Mouse (Mus musculus) layer of hippocampus, postnatal 25 days (tissue): ENCODE measurements around the gene Gm3854. TPM values are rescaled to one million over a fixed set of nuclear protein-coding genes. Genes with fewer than 3 reads are reported as not detected.

ENCODE experiments used
- DNase-seq, 2 experiments: peaks; one replicate each; pipeline ENCODE4 v3.0.0; 2022; ENCODE audit warnings: mixed read lengths in 2 of 2, low spot score in 1 of 2; ENCODE audit errors: extremely low spot score in 1 of 2
- total RNA-seq, 2 experiments: library from RNA; stranded (reverse); gene quantifications; 2 replicates each; pipeline ENCODE4 v1.2.3; 2021

Gene Gm3854
- total RNA-seq, 2 experiments from 2014 or later = 5.8 to 6.7 TPM

DNA sequence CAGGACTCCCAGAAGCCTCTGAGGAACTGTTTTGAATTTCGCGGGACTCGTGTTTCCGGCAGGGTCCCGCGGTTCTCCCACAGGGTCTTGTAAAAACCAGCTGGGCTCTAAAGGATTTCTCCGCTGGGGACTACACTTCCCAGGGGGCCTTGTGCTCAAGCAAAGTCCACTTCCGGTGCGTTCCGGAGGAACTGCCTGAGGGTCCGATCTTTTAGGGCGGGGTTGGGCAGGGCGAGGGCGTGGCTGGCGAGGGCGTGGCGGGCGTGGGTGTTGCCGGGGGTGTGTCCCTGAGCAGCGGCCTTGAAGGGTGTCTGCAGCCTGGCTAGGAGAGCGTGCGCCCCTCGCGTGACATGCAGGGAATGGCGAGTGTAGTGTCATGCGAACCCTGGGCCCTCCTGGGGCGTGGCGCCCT is 39.5 kb downstream of the Gm3854 start, which contains the start of gene Zfp28:
Gene Zfp28 (plus strand): TSS at position 252 of the 412 bp plus-strand sequence.
- DNase-seq = peak; percentile 82

DNA sequence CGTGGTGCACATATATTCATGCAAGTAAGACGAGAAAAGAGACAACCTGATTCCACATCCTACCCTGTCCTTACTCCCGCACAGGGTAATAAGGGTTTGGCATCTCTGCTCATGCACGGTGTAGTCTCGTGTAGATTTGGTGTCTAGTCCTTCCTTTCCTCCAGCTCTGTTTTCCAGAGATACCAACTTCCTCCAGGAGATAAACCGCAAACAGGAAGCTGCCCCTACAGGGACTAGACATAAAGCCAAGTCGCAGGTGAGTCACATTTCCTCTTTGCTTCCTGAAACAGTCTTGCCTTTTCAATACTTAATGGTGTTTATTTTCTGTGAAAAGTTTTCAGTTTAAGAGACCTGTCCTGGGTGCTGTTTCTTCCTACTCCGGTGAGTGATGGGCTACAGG is 40.5 kb downstream of the Gm3854 start:
- no peak for DNase-seq

DNA sequence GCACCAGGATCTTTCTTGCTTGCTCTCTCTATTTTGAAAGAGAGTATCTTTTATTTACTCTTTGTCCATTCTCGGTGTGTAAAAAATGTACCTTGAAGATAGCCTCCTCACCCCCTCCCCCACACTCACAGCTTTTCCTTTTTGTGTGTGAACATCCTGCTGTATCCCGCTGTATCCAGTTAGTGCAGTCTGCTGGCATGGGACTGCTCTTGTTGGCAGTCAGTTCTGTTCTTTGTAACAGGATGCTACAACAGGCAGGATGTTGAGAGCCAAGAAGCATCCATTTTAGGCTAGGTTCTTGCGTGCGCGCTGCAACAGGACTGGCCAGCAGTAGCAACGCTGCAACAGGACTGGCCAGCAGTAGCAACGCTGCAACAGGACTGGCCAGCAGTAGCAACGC is 43.4 kb downstream of the Gm3854 start:
- no peak for DNase-seq

DNA sequence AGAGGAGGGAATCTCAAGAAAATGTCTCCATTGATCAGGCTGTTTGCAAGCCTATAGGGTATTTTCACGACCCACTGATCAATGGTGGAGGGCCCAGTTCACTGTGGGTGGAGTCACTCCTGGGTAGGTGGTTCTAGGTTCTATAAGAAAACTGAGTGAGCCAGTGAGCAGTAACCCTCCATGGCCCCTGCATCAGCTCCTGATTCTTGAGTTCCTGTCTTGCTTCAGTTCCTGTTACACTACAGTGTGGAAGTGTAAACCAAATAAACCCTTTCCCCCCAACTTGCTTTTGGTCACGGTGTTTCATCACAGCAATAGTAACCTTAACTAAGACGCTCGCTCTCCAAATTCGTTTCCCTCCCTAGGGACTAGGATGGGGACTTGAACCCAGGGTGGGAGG is 45.4 kb downstream of the Gm3854 start:
- no peak for DNase-seq

DNA sequence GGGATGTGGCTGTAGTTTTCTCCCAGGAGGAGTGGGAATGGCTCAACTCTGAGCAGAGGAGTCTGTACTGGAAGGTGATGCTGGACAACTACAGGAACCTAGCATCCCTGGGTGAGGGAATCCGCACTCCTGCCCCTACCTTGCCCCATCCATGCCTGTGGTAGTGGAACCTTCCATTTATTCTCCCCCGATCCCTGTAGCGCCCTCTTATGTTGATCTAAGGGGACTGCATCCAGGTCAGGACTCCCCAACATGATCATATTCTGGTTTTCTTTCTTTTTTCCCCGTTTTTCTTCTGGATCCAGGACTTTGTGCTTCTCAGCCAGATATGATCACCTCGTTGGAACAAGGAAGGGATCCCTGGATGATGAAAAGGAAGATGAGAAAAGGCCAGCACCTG is 45.9 kb downstream of the Gm3854 start:
- no peak for DNase-seq

DNA sequence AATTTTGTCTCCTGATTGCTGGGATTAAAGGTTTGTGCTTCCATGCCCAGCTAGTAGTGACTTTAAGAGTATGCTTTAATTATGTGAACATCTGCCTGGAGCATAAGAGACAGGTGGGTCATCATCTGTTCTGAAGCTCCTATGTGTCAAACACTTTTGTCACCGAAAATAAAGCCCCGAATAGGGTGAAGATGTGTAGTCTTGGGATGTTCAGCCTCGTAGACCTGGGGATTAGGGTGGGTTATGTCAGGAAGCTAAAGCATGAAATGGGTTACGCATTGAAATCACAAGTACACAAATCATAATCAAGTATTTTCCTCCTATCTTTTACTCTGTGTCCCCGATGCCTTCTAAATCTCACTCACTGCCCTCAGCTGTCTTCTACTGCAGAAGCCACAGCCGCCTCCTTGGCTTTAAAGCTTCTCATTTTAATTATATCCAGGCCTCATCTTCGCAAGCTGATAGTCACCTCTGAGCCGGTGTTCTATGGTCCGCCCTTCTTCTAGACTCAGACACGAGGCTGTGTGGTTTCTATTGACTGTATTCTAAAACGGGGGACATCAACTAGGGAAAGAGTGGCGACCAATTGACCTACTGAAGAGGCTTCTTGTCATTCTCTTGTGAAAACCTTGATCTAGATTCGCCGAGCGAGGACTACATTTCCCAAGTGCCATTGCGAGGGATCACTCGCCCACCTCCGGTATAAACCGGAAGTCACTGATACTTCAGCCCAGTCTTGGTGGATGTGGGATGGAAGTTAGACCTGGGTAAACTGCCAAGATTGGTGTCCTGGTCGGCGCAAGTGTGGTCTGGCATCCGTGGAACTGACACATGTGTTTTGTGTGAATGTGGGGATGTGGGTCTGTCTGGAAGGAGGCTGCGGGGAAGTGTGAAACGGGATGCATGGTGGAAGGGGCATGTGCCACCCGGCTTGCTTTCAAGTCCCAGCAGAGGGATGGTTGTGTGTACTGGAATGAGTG is 54.7 kb downstream of the Gm3854 start, which contains the start of gene Smim17:
Gene Smim17 (plus strand): TSS at position 720 of the 980 bp plus-strand sequence.
- DNase-seq = peak; percentile 55 to 58

Other genes starting within 250 kb of the Gm3854 start
- gene Zfp787, start 187.8 kb upstream of the Gm3854 start, total RNA-seq = 10 to 100 TPM; 25.5 to 28.2 TPM
- gene Zfp444, start 171.5 kb upstream of the Gm3854 start, total RNA-seq = 10 to 100 TPM; 58.2 to 66.7 TPM
- gene Galp, start 146.7 kb upstream of the Gm3854 start, total RNA-seq = not detected
- gene Zscan5b, start 121.5 kb upstream of the Gm3854 start, total RNA-seq = not detected
- not detected for gene Epp13, start 91.0 kb upstream of the Gm3854 start, total RNA-seq
- 10 to 100 TPM; 16.5 to 17.6 TPM for gene Zfp667, start 57.2 kb upstream of the Gm3854 start, total RNA-seq
- gene Zfp583, start 12.5 kb upstream of the Gm3854 start, total RNA-seq = 10 to 100 TPM; 10.2 to 12.0 TPM
- 1 to 10 TPM; 3.8 to 5.6 TPM for gene Zfp78, start 19.5 kb downstream of the Gm3854 start, total RNA-seq
- gene Zfp28, start 39.5 kb downstream of the Gm3854 start, total RNA-seq = 1 to 10 TPM; 6.7 to 7.8 TPM
- gene Smim17, start 55.0 kb downstream of the Gm3854 start, total RNA-seq = 10 to 100 TPM; 18.4 to 22.0 TPM
- under 1 TPM; 0.15 to 0.23 TPM for gene Gm20715, start 66.5 kb downstream of the Gm3854 start, total RNA-seq
- 1 to 10 TPM; 1.3 to 2.8 TPM for gene Olfr1344, start 94.9 kb downstream of the Gm3854 start, total RNA-seq
- not detected for gene Olfr1336, start 112.4 kb downstream of the Gm3854 start, total RNA-seq
- not detected for gene Olfr1346, start 123.3 kb downstream of the Gm3854 start, total RNA-seq
- gene Olfr5, start 143.2 kb downstream of the Gm3854 start, total RNA-seq = not detected
- not detected for gene Olfr1347, start 156.0 kb downstream of the Gm3854 start, total RNA-seq
- not detected for gene Olfr1348, start 165.0 kb downstream of the Gm3854 start, total RNA-seq
- gene Olfr1349, start 179.2 kb downstream of the Gm3854 start, total RNA-seq = not detected
- gene Olfr1350, start 221.1 kb downstream of the Gm3854 start, total RNA-seq = not detected